Mouse (Mus musculus) brain, embryonic 18.5 days (tissue): Measurements from ENCODE around the gene Nmrk2.
"Not testable (repeated sequence)": the region's sequence is repeated elsewhere in the genome, so short reads cannot be mapped to it uniquely, and the experiment has no call there.

ENCODE experiments used
- DNase-seq: peaks from one replicate; pipeline ENCODE4 v3.0.0-alpha.2; 2012; ENCODE audit warnings: low read depth, low spot score

Nmrk2 gene

GRCm38 (mm10) chr10:81184765-81185164 is 17.1 kb downstream of the Nmrk2 start:
- DNase-seq: no peak

DNA sequence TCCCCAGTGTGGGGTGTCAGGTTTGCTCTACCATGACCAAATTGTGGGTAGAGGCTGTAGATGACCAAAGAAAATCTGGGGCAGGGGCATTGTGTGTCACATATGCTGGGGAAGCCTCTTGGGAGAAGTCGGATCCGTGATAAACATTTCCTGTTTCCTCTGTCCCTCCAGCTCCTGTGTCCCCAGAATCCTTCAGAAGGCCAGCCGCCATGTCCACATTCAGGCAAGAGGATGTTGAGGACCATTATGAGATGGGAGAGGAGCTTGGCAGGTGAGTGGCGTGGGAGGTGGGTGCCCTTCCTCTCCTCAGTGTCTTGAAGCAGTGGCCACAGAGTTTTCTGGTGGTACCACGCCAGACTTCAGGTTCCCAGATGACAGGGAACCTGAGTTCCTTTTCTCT is 18.0 kb downstream of the Nmrk2 start, which contains the start of gene 4930442H23Rik:
Gene 4930442H23Rik (minus strand): TSS at position 45 of the 400 bp plus-strand sequence.
- DNase-seq: no peak

DNA sequence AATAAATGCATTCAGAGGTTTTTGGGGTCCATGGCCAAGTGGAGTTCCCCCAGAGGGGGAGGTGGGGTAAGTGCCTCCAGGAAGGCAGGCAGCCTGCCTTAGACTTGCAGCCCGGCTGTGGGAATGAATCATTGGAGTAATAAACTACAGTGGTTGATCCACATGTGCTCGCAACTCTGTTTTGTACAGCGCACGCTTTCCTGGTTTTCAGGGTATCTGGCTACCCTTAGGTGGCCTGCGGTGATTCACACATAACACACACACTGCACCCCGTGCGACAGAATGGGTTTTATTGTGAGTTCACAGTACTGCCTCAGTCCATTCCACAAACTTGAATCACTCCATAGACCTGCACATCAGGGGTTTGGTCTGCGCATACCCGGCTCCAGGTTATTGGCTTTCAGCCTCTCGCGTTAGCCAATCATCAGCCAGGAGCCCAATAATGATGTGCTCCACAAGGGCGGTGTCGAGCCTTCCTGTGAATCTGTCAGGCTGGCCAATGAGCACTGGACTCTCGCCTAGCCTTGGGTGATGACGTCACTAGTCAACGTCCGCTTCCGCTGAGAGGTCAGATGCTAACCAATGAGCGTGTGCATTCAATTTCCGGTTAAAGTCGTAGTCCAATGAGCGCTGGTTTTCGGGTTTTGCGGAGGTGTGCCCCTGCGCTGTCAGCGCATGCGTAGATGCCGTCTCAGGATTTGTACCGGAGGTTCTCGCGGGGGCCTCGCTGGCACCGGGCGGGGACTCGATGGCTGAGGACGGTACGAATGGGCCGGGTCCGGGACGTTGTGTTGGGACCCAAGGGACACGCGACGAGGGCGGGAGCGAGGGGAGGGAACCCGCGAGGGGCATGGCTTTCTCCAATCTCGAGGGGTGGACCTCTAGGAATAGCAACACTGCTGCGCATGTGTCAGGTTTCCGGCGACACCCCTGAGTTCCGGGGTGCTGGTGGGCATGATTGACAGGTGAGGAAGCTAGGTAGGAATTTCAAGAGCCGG is 19.2 kb downstream of the Nmrk2 start, which contains the start of gene Dapk3:
Gene Dapk3 (plus strand): TSS at position 670 of the 998 bp plus-strand sequence.
- peak; percentile 99 for DNase-seq

GRCm38 (mm10) chr10:81181860-81182259 is 20.0 kb downstream of the Nmrk2 start:
- not testable (repeated sequence) for DNase-seq

DNA sequence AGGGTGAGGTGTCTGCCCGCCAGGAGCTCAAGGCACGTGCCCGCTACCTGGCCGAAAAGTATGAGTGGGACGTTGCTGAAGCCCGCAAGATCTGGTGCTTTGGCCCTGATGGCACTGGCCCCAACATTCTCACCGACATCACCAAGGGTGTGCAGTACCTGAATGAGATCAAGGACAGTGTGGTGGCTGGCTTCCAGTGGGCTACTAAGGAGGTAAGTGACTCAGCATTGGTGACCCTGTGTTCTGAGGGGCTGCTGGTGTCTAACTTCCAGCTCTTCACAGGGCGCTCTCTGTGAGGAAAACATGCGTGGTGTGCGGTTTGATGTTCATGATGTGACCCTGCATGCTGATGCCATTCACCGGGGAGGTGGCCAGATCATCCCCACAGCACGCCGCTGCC is 20.9 kb downstream of the Nmrk2 start:
- no peak for DNase-seq

GRCm38 (mm10) chr10:81179451-81180342 is 22.2 kb downstream of the Nmrk2 start:
- DNase-seq: no peak

GRCm38 (mm10) chr10:81178927-81179326 is 22.9 kb downstream of the Nmrk2 start:
- no peak for DNase-seq

GRCm38 (mm10) chr10:81177958-81178712 is 23.7 kb downstream of the Nmrk2 start:
- DNase-seq: no peak

DNA sequence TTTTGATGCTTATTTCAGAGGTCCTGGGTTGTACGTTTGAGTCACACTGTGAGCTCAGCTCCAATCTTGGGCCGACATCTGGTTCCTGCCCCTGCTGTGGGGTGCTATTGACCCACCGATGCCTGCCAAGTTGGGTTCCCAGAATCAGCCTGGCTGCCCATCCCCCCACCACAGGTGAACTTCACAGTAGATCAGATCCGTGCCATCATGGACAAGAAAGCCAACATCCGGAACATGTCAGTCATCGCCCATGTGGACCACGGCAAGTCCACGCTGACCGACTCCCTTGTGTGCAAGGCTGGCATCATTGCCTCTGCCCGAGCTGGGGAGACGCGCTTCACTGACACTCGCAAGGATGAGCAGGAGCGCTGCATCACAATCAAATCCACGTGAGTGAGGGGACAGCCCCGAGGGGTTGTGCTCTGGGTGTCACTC is 24.3 kb downstream of the Nmrk2 start:
- DNase-seq: no peak

DNA sequence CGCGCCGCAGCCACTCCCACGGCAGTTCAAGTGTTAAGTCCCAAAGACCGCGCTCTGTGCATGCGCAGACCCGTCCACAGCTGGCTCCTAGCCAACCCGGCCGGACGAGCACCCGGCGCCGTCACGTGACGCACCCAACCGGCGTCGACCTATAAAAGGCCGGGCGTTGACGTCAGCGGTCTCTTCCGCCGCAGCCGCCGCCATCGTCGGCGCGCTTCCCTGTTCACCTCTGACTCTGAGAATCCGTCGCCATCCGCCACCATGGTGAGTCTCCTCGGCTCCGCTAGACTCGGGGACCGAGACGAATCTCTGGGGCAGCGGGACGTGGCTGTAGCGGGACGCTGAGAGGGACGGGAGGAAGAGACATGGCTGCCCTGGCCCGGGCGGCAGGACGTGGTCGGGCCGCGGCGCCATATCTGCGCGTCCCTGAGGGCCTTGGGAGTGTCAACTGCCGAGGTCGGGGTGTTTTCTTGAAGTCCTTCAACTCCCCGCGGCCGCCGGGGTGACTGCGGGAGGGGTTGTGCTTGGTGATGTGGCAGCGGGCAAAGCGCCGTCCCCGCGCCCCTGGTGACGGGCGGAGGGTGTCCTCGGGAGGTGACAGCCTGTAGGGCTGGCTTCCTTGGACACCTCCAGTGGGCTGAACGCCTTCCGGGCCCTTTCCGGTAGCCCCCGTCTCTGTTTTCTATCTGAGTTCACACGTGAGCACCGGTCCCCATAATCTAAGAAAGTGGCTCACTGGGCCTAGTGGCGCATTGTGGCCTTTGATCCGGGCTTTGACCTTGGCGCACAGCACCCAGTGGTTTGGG is 25.2 kb downstream of the Nmrk2 start, which contains the start of gene Eef2:
Gene Eef2 (plus strand): TSS at position 166 of the 806 bp plus-strand sequence.
- DNase-seq: peak; percentile 94

DNA sequence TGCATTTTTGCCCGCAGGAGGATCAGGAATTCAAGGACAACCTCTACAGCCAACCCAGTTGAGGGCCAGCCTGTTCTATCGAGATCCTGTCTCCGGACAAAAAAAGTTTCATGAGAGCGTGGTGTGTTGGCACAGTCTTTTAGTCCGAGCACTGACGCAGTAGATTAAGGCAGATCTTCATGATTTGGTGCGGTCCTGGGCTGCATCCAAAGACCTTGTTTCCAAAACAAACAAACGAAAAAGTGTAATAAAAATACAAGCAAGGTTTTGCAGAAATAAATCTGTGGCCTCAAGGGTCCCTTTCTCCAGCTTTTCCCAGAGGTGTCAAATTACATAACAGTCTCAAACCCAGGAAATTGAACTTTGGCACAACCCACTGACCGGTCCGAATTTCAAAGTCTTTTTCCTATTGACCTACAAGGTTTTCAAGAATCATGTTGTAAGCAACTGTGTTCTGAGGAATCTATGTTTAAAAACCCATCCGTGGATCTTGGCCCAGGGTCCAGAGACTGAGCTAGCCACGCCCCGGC is 25.9 kb downstream of the Nmrk2 start:
- no peak for DNase-seq

- not testable (repeated sequence) for DNase-seq
Measured at GRCm38 (mm10) chr10:81175345-81175701, 26.5 kb downstream of the Nmrk2 start.

GRCm38 (mm10) chr10:81174617-81175344 is 27.1 kb downstream of the Nmrk2 start:
- DNase-seq: no peak

DNA sequence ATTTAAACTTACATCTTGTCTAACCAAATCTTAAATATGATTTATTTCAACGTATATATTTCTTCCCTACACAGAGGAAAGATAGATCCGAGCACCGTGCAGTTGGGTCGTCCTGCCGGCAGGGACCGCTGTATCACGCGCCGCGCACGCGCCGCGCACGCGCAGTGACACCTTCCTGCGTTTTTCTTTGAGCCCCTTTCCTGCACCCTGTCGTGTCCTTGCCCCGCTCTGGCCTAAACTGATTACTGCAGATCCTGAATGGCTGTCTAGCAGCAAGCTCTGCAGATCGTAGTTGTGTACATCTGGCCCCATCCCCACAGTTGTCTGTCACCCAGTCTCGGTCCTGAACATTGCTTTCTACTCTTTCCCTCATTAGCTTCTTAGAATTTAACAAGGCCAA is 28.7 kb downstream of the Nmrk2 start:
- no peak for DNase-seq

DNA sequence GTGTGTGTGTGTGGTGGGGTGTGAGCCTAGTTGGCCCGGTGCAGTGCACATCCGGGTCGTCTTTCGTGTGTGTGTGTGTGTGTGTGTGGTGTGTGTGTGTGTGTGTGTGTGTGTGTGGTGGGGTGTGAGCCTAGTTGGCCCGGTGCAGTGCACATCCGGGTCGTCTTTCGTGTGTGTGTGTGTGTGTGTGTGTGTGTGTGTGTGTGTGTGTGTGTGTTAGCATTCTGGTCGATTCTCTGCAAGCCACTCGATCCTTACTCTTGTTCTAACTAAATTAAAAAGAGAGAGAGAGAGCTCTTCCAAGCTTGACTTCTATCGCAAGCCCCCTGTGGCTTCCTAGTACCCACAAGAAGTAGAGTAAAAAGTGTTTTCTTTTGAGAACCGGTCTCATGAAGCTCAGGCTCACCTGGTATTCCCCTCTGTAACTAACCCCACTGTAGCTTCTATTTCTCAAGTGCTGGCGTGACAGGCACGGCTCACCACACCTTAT is 32.4 kb downstream of the Nmrk2 start:
- DNase-seq: not testable (repeated sequence)

DNA sequence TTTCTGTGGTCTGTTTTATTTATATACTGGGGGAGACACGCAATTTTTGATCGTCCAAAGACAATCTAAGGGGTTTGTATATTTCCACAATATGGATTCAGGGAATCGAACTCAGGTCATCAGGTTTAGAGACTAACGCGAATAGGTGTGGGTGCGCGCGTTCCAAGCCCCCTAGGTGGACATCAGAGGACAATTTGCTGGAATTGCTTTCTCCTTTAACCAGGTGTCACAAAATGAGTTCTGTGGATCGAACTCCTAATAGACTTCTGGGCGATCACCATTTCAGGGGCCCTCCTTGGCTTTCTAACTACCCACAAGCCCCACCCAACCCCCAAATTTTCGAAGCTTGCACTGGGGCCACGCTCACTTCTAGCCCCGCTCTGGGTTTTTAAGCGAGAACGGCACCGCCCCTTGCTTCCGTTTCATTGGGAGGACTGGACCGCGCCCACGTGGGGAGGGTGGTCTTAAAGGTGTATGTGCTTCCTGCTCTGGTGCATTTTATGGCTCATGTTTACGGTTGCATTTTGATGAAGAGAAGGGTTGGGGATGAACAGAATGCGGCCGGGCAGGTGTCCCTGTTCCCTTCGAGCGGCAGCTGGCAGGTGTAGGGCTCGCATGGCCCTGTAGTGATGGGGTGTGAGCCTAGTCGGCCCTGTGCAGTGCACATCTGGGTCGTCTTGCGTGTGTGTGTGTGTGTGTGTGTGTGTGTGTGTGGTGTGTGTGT is 33.2 kb downstream of the Nmrk2 start:
- DNase-seq: no peak

DNA sequence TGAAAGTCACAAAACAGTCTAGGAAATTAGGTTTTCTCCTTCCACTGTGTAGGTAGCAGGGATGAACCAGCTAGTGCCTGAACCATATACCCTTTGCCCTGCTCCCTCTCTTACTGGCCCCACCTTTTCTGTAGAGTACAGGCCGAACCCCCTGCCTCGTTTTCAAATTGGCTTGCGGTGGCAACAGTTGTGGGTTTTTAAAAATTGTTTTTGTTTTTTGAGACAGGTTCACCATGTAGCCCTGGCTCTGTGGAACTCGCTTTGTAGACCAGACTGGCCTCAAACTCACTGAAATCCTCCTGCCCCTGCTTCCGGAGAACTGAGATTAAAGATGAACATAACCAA is 33.8 kb downstream of the Nmrk2 start:
- DNase-seq: no peak

DNA sequence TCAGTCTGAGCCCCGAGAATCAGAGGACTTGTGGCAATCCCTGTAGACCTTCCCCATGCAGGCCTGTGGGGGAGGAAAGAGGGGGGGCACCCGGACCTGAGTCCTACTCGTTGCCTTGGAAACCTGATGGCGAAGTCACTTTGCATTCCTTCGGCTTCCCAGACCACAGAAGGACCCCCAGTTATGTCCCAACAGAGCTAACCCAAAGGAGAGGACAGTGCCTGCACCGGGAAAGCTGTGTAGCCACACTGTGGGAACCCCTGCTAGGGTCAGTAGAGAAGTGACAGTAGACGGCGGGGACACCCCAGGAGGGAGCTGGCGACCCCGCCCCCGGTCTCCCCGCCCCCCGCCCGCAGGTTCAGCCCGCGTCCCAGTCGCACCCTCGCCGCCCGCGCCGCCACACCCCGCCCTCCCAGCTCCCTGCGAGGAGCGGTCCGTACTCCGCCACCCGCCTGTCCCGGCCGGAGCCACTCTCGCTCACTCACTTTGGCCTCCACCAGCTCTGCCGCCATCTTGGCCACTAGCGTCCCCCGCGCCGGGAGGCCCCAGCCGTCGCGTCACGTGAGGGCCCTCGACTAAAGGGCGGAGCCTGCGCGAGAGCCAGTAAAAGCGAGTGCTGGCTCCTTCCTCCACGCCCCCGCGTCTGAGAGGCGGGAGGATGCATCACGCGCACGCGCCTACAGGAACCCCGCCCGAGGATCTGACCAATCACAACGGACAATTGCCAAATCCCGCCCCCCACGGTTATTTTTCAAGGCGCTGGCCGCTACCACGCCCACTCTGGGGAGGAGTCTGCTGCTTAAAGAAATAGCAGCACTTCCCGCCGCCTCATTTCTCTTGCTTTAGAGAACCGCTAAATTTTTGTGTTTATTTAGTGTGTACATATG is 34.4 kb downstream of the Nmrk2 start, which contains the start of gene Pias4:
Gene Pias4 (minus strand): TSS at position 724 of the 887 bp plus-strand sequence.
- peak; percentile 99 for DNase-seq
